Mouse (Mus musculus) cortical plate, adult 2 months (tissue): ENCODE measurements around the gene A930004D18Rik. TPM values are rescaled to one million over a fixed set of nuclear protein-coding genes. Genes with fewer than 3 reads are reported as not detected.
"Not testable (repeated sequence)": the region's sequence is repeated elsewhere in the genome, so short reads cannot be mapped to it uniquely, and the experiment has no call there.

Source experiments
- H3K27ac ChIP-seq: fragments of 200-500 bp; 2 replicates; pipeline ENCODE4 v1.5.1; 2012; ENCODE audit warnings: low read length, control low read depth, inconsistent platforms; ENCODE audit not compliant: insufficient read depth
- H3K4me1 ChIP-seq: fragments of 200-500 bp; 2 replicates; pipeline ENCODE4 v1.6.1; 2011; ENCODE audit warnings: low read length; ENCODE audit not compliant: control insufficient read depth, insufficient read depth
- H3K4me3 ChIP-seq: fragments of 200-500 bp; 2 replicates; pipeline ENCODE4 v1.5.1; 2011; ENCODE audit warnings: mild to moderate bottlenecking, low read length, control low read depth; ENCODE audit not compliant: insufficient read depth
- CTCF ChIP-seq: fragments of 200-500 bp; IDR thresholded peaks from 2 replicates; pipeline ENCODE4 v1.5.1; 2011; ENCODE audit warnings: mild to moderate bottlenecking, control low read depth, low read length; ENCODE audit not compliant: insufficient read depth; ENCODE audit errors: extremely low read depth
- POLR2A ChIP-seq: fragments of 200-500 bp; IDR thresholded peaks from 2 replicates; pipeline ENCODE4 v1.6.1; 2011; ENCODE audit warnings: mild to moderate bottlenecking, low read length, control low read depth; ENCODE audit not compliant: insufficient read depth; ENCODE audit errors: extremely low read depth
- polyA plus RNA-seq: library from polyadenylated mRNA; depleted of rRNA; stranded (reverse); fragments of >200 nt; gene quantifications from 2 replicates; pipeline ENCODE4 v1.2.3, GENCODE M21; 2012; rRNA removed

A930004D18Rik gene
- polyA plus RNA-seq, 1 experiment: 1.9 TPM

GRCm38 (mm10) chr2:17986694-17987093 lies 50.8 kb downstream of the A930004D18Rik start:
- Histone ChIP-seq H3K4me3 (no peak overlapping the region), H3K4me1 (no peaks in the 10 kb centered on the region), H3K27ac (no peak overlapping the region)
- TF ChIP-seq CTCF (no peak), POLR2A (no peak)

- H3K27ac ChIP-seq: no peak overlapping the region
- no peak for TF ChIP-seq POLR2A
- no peak for TF ChIP-seq CTCF
- H3K4me1 ChIP-seq: no peaks in the 10 kb centered on the region
Measured at GRCm38 (mm10) chr2:17984774-17985173, 52.8 kb downstream of the A930004D18Rik start.

GRCm38 (mm10) chr2:17982747-17983146 lies 54.8 kb downstream of the A930004D18Rik start:
- no peaks in the 10 kb centered on the region for H3K4me1 ChIP-seq
- TF ChIP-seq POLR2A (no peak), CTCF (no peak)
- no peak overlapping the region for H3K4me3 ChIP-seq
- no peak overlapping the region for H3K27ac ChIP-seq

More at GRCm38 (mm10) chr2:17984774-17985173, 52.8 kb downstream of the A930004D18Rik start:
- H3K4me3 ChIP-seq: no peak overlapping the region

GRCm38 (mm10) chr2:17978706-17979105 lies 58.8 kb downstream of the A930004D18Rik start:
- TF ChIP-seq POLR2A (no peak), CTCF (no peak)
- no peak overlapping the region for H3K27ac ChIP-seq

GRCm38 (mm10) chr2:17978251-17978650 lies 59.3 kb downstream of the A930004D18Rik start:
- not testable (repeated sequence) for H3K4me1 ChIP-seq, H3K4me3 ChIP-seq, H3K27ac ChIP-seq

More at GRCm38 (mm10) chr2:17978706-17979105, 58.8 kb downstream of the A930004D18Rik start:
- H3K4me1 ChIP-seq: no peaks in the 10 kb centered on the region
- no peak overlapping the region for H3K4me3 ChIP-seq

- H3K4me1 ChIP-seq: not testable (repeated sequence)
Measured at GRCm38 (mm10) chr2:17977645-17978044, 59.9 kb downstream of the A930004D18Rik start.

GRCm38 (mm10) chr2:17975601-17976327 lies 61.8 kb downstream of the A930004D18Rik start:
- TF ChIP-seq CTCF (no peak), POLR2A (no peak)
- no peak overlapping the region for H3K4me3 ChIP-seq
- no peak overlapping the region for H3K27ac ChIP-seq
- H3K4me1 ChIP-seq: no peaks in the 10 kb centered on the region

More at GRCm38 (mm10) chr2:17977645-17978044, 59.9 kb downstream of the A930004D18Rik start:
- not testable (repeated sequence) for H3K27ac ChIP-seq, H3K4me3 ChIP-seq

Other genes with a start within 250 kb of the A930004D18Rik start
- 0.32 TPM in 1 of 2 replicates, not detected in the other for gene H2al2a, start 40.8 kb downstream of the A930004D18Rik start, polyA plus RNA-seq
- 5.4 and 7.4 TPM in 2 replicates for gene Skida1, start 11.3 kb upstream of the A930004D18Rik start, polyA plus RNA-seq
- 37.1 and 38.0 TPM in 2 replicates for gene Mllt10, start 17.5 kb upstream of the A930004D18Rik start, polyA plus RNA-seq